Mouse (Mus musculus): ENCODE measurements around the gene Gtpbp1.

DNA sequence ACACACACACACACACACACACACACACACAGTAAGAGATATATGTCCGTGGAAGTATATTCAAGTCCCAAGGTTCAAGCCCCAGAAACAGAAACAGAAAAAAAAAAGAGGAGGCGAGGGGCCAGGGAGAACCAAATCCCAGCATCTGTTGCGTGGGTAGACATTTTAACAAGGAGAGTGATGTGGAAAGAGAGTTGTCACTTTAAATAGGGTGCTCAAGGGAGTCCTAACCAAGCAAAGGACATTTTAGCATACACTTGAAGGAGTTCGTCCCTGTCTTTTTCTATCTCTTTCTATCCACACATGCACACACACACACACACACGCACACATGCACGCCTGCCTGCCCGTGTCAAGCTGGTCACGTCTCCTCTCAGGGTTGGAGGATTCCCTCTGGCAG, 26.0 kb upstream of the Gtpbp1 start:
- no peak for TF ChIP-seq CTCF (IDR thresholded peaks at IDR 0.05; ENCODE audit: borderline replicate concordance, extremely low read depth, insufficient read depth, insufficient read length)
- no peak for TF ChIP-seq POLR2A (IDR thresholded peaks at IDR 0.05; ENCODE audit: borderline replicate concordance, extremely low read depth, insufficient read depth, insufficient read length, poor library complexity, severe bottlenecking)
